Mouse (Mus musculus) natural killer cell, adult 2 months (primary cell): ENCODE results near the gene 6330409D20Rik.

Experiments
- DNase-seq, 2 experiments: peaks; one replicate each; pipeline ENCODE4 v3.0.0; 2022; ENCODE audit warnings: low spot score in 2 of 2

The 6330409D20Rik gene

GRCm38 (mm10) chr2:32740916-32741272 lies at the start of gene 6330409D20Rik:
6330409D20Rik (minus strand) TSS chr2:32741016.
- no peak for DNase-seq

- DNase-seq = no peak
Observed at GRCm38 (mm10) chr2:32788581-32788980, 47.8 kb upstream of the 6330409D20Rik start.

GRCm38 (mm10) chr2:32787176-32787575 lies 46.4 kb upstream of the 6330409D20Rik start:
- DNase-seq = no peak

DNA sequence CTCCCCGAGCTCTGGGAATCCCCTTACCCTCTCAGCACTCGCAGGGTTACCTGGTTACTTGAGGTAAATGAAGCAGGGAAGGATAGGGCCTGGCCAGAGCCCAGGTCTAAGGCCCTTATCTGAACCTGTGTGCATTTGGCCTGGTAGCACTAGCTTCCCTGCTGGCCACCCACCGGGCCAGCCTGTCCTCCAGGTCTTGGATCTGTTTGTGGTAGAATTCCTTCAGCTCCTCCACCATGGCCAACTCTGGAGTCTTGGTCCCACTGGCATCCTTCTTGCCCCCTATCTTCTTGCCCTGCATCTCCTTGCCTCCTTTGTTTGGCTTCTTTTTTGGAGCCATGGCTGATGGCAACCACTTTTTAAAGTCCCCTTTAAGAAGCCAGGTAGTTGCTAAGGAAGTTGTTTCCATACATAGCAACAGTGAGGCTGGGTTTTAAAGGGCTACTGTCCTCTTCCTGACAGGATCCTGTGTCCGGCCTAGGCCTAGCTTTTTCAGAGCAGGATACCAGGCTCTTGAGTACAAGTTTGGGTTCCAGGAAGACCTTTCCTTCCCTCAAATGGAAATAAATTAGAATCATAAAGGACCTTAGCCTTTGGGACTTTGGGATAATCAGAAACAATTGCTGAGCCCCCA lies 43.3 kb upstream of the 6330409D20Rik start, which contains the start of gene Cfap157:
Gene Cfap157, minus strand, starts transcription at position 381 of the 634 bp plus-strand sequence.
- DNase-seq = no peak

GRCm38 (mm10) chr2:32781710-32782109 lies 40.9 kb upstream of the 6330409D20Rik start:
- DNase-seq = no peak

- no peak for DNase-seq
Observed at GRCm38 (mm10) chr2:32779714-32780113, 38.9 kb upstream of the 6330409D20Rik start.

- DNase-seq = peak in 1 of 2 experiments; percentile 53
Observed at GRCm38 (mm10) chr2:32779131-32779530, 38.3 kb upstream of the 6330409D20Rik start.

DNA sequence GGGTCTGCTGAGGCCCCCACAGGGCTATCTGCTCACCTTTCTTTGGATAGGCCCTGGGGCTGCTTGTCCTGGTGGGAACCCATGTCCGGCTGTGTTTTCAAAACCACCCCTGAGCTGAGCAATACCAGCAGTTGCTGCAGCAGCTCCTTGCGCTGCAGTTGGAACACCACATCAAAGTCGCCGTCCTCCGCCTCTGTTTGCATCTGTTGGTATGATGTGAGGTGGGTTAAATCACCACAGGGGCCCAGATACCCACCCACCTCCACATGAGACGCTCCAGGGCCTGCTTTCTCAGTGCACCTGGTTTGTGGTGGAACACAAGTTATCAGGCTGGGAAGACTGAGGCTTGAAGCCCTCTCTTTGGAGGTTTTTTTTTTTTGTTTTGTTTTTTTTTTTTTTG lies 37.3 kb upstream of the 6330409D20Rik start:
- DNase-seq = no peak

DNA sequence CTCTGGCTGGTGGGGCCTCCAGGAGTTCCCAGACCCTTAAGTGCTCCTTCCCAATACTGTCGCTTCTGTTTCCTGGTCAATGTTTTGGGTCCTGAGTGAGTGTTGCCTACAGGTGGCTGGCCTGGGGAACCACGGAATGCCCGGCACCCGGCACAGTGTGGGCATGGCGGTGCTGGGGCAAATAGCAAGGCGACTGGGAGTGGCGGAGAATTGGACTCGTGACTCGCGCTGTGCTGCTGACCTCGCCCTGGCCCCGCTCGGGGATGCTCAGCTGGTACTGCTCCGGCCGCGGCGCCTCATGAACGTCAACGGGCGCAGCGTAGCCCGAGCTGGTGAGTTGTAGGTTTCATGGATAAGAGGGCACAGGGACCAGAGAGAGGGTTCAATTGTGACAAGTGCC lies 35.4 kb upstream of the 6330409D20Rik start:
- no peak for DNase-seq

GRCm38 (mm10) chr2:32775359-32776074 lies 34.7 kb upstream of the 6330409D20Rik start, which contains the start of the genes Ttc16 and Ptrh1:
Ttc16 (minus strand) TSS chr2:32775633.
Ptrh1 (plus strand) TSS chr2:32775786.
- DNase-seq = peak; percentile 97 to 98

- DNase-seq = no peak
Observed at GRCm38 (mm10) chr2:32772626-32773279, 31.9 kb upstream of the 6330409D20Rik start.

DNA sequence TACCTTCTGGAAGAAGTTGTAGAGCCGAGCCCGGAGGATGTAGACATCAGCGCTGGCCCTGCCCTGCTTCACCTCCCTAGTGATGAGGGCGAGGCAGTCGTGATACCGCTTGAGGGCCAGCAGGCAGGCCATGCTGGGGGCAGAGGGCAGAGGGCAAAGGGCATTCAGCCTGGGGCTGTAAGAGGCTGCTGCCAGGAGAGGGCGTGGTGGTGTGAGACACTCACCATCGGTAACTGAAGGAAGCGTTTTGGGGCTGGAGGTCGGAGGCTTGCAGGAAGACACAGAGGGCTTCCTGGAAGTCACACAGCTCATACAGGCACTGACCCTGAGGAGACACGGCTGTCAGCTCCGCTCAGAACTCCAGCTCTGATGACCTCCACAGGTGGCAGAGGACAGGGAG lies 31.1 kb upstream of the 6330409D20Rik start:
- DNase-seq = no peak

DNA sequence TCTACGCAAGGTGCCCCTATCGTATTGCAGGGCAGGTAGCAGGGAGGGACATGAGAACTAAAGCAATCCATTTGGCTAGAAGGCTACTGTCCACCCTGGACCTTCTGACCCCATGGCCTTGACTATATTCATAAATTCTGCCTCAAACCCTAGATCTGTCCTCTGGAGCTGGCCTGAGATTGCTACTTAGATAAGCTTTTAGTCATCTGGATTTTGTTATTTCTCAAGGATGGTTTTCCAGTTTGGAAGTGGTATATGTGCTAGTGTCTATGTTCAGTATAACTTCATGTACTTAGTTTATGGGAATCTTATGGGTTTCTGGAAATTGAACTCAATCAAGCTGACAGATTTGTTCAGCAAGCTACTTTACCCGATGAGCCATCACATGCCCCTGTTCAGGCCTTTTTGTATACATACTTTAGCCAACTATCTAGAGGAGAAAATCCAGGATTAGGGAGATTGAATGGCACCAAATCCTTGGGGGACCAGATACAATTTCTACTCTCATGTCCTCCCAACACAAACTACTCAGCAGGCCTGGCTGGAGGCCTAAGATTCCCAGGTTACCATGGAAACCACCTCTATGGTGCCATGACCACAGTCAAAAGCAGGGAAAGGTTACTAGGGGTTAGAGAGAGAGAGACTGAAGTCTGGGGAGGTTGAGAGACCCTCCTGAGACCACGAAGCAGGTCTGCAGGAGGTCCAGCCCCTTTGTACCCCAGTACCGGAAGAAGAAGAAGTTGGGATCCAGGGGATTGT lies 28.7 kb upstream of the 6330409D20Rik start:
- DNase-seq = no peak

GRCm38 (mm10) chr2:32768661-32769285 lies 28.0 kb upstream of the 6330409D20Rik start:
- no peak for DNase-seq

DNA sequence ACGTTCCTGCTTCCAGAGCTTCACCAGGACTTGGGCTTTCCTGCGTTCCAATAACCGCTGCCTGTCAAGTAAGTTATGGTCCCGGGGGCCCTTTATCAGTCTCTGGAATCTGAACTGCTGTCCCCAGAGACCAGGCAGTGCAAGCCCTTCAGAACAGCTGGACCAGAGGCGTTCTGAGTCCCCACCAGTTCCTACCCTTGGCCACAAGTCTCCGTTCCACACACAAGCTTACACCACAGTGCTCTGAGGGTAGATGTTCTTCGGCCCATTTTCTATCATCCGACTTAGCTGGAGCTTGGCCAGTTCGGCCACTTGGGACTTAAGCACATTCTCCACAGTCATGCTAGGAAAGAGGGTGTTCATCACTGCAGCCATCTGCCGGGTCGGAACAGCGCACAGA lies 26.4 kb upstream of the 6330409D20Rik start:
- no peak for DNase-seq

DNA sequence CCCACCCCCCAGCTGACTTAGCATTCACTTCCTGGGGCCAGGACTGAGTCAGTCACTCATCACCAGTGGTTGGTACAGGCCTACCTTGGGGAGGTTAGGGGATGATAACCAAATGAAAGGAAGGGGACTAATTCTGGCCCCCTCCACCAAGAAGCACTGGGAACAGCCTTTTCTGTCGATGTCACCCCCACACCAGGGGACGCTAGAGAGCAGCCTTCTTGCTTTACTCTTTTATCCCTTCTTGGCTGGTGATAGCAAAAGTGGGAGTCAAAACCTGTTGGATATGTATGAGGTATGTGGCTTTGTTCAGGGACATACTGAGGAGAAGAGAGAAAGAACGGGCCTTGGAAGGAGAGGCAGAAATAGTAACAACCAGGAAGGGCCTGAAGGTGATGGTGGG lies 22.5 kb upstream of the 6330409D20Rik start:
- no peak for DNase-seq

DNA sequence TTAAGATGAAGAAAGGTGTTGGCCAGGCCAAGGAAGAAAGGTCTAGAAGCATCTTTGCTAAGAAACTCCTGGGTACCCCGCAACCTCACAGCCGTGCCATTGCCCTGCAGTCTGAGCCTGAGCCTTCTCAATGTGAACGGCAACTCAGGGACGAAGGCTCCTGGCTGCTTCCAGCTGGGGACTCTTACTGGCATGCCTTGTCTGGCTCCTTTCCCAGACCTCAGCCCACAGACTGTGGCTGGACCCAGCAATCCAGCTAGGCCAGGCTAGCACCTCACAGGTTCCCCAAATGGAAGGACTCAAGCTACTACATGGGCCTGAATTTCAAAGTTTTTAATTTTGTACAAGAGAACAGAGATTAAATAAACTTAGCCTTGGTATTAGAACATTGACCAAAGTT lies 21.0 kb upstream of the 6330409D20Rik start:
- no peak for DNase-seq

- no peak for DNase-seq
Observed at GRCm38 (mm10) chr2:32761361-32761760, 20.5 kb upstream of the 6330409D20Rik start.

DNA sequence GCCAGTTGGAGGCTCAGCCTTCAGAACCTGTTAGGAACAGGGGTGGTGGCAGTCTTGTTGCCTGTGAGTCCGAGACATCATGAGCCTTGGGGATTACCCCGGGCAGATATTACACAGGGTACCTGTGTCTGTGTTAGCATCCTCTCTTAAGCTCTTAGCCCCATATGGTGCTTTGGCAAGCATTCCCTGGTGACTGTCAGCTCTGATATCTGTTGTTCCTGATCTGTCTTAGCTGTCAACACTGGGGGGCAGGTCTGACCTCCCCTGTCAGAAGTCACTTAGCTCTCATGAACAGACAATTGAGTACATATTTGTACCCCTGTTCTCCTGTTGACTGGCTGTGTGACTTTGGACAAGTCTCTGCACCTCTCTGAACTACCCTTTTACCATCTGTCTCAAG lies 18.2 kb upstream of the 6330409D20Rik start:
- no peak for DNase-seq

DNA sequence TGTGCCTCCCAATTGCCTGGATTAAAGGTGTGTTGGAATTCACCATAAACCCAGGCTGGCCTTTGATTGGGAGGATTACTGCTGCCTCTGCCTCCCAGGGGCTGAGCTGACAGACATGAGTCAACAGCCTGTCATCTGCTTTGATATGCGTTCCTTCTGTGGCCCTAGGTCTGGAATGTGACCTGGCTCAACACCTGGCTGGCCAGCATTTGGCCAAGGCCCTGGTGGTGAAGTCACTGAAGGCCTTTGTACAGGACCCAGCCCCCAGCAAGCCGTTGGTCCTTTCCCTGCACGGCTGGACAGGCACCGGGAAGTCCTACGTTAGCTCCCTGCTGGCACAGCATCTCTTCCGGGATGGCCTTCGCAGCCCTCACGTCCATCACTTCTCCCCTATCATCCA lies 17.7 kb upstream of the 6330409D20Rik start:
- DNase-seq = no peak

DNA sequence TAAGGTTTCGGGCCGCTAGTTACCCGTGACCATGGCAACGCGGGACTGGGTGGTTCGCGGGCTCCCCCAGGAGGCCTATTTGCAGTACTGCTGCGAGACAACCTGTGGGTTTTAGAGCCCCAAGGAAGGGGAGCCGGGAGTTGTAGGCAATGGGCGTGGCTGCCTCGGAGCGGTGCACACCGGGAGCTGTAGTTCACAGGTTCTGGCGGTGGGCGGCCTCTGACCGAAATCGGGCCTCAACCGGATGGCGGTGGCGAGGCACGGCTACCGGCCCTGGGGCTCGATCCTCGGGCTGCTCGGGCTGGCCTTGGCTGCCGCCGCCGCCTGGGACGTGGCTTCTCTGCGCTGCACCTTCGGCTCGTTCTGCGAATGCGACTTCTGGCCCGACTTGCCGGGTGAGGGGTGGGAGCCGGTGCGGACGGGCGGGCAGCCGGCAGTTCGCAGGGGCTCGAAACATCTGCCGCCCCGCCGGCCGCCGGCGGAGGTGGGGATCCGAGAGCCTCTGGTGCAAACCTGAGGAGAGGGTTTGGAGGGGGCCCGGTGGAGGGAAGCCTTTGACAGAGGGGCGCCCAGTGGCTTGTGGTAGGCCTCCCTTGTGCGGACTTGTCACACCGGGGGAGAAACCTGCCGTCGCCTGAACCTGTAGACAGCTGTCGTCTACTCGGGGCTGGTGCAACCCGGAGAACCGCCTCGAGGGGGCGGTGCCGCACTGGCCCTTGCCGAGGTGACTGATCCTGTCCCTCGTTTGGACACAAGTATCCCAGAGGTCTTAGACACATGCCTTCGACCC lies 16.4 kb upstream of the 6330409D20Rik start, which contains the start of gene Tor2a:
Gene Tor2a, plus strand, starts transcription at position 179 of the 790 bp plus-strand sequence.
- DNase-seq = peak; percentile 96 to 97
